Mouse (Mus musculus): Measurements from ENCODE around the gene Sema5b.

Gene Sema5b

DNA sequence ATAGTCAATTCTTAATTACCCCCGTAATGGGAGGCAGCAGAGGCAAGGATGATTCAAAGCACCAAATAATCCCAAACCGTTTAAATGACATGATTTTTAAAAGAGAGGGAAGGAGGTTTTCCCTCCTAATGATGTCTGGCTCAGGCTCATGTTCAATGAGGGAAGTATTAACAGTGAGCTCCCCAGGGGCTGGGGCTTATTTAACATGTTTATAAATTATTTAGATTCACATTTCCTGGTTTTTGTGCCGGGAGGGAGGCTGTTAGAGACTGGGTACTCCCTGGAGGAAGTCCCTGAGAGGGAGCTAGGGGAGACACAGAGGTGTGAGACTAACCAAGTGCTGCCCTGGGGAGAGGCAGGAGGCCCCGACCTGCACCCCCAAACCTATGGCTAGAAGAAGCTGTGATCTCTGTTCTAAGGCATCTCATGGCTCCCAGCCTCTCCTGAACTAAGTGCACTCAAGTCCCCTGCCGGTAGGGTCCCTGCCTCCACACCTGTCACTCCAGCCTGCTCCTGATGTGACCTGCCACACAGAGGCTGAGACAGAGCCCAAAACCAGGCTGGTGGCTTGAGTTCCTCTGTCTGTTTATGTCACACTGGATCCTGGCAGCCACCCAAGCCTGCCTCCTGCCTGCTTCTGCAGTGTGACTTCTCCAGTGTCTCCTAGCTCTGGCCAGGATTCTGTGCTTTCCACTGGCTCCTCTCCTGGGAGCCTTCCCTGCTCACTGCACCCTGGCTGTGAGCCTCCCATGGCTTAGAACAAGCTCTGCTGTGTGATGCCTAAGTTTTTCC, 51.5 kb downstream of the Sema5b start:
- no peak for DNase-seq (ENCODE audit: low read depth, low spot score)

- DNase-seq (ENCODE audit: low read depth, low spot score) = no peak
Observed at GRCm38 (mm10) chr16:35593474-35593873, 52.5 kb downstream of the Sema5b start.

- no peak for DNase-seq (ENCODE audit: low read depth, low spot score)
Observed at GRCm38 (mm10) chr16:35596241-35596640, 55.3 kb downstream of the Sema5b start.

DNA sequence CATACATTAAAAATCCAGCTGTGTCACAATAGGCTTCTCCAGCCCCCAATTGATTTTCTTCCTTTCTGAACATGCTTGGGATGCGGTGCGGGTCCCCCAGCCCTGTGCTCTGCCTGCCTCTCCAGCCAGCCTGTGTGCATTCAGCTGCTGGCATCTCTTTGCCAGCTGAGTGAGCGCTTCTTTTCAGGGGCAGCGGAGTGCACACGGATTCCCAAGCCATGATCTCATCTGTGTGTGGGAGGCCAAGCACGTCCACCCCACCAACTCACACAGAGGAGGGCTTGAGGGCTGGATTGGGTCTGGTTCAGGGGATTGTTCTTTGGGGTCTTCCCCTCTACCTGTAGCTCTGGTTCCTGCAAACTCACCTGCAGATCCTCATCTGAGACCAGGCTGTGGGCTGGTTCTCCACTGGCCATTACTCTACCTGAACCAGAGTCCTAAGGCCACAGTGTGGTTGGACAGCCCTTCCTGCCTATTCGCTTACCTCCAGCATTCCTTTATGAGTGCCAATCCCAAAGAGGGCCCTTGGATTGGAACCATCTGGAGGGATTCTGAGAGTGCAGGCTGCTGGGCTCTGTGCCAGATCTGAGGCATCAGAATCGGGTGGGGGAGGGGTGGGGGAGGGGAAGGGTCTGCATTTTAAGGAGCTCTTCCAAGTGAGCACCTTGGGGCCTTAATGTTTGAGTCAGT, 55.9 kb downstream of the Sema5b start:
- no peak for DNase-seq (ENCODE audit: low read depth, low spot score)

- no peak for DNase-seq (ENCODE audit: low read depth, low spot score)
Observed at GRCm38 (mm10) chr16:35597991-35598390, 57.0 kb downstream of the Sema5b start.

GRCm38 (mm10) chr16:35598802-35599201, 57.9 kb downstream of the Sema5b start:
- no peak for DNase-seq (ENCODE audit: low read depth, low spot score)

GRCm38 (mm10) chr16:35600282-35600681, 59.3 kb downstream of the Sema5b start:
- DNase-seq (ENCODE audit: low read depth, low spot score) = no peak

- DNase-seq (ENCODE audit: low read depth, low spot score) = no peak
Observed at GRCm38 (mm10) chr16:35601426-35601825, 60.5 kb downstream of the Sema5b start.

DNA sequence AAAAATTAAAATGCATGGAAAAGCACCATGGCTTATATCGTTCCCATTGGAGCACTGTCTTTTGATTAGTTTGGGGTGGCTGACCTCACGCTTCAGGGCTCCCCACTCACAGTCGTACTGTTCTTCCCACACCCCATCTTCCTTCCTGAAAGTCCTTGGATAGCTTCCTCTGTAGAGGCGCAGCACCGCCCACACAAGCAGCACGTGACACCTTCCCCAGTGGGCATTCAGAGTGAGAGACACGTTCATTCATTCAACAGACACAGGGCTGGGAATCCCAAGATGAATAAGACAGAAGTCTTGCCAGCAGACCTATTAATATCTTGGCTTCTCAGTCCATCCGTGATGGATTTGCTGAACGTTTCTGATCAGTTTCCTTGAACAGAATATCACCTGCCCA, 61.6 kb downstream of the Sema5b start:
- DNase-seq (ENCODE audit: low read depth, low spot score) = no peak

DNA sequence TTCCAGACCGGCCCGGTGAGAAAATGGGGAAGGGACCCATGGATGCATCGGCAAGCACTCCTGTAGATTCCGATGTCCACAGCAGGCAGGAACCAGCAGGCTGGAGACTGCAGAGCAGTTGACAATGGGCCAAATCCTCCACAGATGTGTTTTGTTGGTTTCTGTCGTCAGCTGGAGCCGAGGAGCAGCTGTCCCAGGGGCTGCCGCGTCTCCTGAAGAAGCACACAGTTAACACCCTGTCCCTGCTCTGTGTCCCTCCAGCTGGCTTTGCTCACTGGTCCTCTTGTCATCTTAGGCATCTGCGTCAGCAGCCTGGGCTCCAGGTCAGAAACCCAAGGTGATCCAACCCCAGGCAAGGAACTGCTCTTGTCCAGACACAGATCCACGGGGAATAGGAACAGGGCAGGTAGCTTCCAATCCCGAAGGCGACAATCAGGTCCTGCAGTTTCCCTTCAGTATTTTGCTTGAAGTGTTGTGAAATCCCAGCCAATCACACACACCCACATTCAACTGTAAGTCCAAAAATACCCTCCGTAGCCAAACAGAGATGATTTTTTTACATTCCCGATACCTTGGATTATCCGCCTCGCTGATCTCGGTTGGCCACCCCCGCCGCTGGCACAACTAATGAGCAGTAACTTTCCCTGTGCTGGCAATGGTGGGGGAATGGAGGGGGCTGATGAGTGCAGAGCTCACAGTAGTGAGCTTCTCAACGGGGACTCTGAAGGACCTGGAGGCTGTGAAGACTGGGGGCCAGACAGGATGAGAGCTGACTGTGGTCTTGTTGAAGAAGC, 63.0 kb downstream of the Sema5b start:
- no peak for DNase-seq (ENCODE audit: low read depth, low spot score)

DNA sequence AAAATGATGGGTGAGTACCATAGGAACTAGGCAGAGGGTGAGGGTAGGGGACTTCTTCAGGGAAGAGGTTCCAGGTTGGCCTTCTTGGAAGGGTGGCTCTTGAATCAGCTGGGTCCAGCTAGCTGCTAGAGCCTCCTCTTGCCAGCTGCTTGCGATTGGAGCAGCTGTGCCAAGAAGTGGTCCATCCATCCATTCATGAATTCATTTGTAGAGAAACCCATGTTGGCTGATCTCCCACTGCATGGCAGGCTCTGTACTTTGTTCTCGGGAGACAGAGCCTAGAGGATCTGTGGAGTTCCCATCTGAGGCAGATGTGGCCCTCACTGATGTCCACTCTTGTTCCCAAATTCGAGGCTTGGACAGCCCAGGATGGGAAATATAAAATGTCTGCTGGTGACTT, 66.3 kb downstream of the Sema5b start:
- DNase-seq (ENCODE audit: low read depth, low spot score) = no peak

GRCm38 (mm10) chr16:35608244-35608643, 67.3 kb downstream of the Sema5b start:
- DNase-seq (ENCODE audit: low read depth, low spot score) = no peak

DNA sequence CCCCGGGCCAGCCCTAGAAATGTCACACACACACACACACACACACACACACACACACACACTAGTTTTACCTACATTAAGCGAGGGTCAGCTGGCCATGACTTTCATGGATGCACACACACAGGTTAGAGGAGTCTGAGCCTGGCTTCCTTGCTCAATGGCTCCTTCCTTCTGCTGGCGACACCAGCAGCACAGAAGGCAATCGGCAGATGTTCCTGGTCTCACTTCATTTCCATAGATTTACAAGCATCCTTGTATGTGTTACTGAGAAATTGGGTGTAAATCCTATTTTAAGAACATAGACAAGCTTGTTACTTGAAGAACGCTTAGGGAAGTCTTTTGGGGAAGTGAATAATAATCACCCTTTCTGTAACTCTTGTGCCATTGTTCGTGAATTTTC, 68.6 kb downstream of the Sema5b start:
- DNase-seq (ENCODE audit: low read depth, low spot score) = no peak

DNA sequence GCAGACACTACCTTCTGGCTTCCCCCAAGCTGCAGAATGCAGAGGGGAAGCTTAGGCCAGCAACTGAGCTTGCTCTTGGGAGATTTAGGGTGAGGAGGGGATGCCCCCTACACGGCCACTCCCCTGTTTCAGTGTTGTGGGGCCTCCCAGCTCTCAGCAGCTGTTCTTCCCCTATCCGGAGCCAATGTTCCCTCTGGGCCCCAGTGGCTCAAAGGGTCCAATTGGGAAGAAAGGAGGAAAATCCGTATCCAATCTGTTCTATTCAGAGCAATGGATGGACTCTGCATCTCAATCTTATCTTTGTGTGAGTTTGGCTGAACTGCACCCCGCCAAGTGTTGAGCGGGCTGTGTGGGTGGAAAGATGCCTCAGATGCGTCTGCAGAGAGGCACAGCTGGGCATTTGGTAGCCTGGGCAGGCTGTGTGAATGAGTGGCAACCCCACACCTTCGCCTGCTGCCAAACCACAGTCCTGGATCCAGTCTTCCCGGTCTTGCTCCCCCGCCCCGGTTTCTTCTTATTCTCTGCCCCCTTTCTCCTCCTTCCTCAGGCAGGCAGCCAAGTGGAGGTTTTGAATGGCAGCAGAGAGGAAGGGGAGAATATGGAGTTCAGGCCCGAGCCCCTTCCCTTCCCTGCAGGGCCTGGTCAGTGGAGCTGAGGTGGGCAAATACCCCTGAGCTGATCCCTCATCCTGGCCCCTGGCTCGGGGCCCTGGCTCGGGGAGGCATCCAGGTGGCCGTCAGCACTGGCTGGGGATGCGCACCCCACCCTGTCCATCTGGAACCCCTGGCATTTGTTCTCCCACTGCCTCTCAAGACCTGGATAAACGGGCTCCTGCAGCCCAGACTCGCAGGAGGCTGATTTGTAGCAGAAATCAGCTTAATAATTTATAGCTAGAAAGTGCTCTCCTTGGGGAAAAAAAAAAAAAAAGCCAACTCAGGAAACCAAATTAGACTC, 73.2 kb downstream of the Sema5b start:
- no peak for DNase-seq (ENCODE audit: low read depth, low spot score)

GRCm38 (mm10) chr16:35617732-35618131, 76.8 kb downstream of the Sema5b start:
- no peak for DNase-seq (ENCODE audit: low read depth, low spot score)

- DNase-seq (ENCODE audit: low read depth, low spot score) = no peak
Observed at GRCm38 (mm10) chr16:35623026-35623425, 82.1 kb downstream of the Sema5b start.

- no peak for DNase-seq (ENCODE audit: low read depth, low spot score)
Observed at GRCm38 (mm10) chr16:35623986-35624385, 83.0 kb downstream of the Sema5b start.

DNA sequence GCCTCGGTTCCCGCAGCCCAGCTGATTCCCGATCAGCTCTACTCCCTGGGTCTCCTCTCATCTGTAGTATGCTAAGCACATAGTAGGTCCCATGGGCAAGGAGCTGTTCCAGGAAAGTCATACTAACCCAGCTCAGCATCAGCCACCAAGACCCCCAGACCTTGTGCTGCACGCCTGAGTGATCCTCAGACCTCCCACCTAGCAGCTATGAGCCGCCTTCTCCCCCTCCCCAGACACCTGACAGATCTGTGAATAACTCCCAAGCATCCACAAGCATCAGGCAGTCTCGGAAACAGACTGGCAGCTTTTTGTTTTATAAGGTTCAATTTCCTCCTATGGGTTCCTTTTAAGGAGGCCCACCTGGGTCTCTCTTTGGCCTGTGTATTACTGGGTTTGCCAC, 83.9 kb downstream of the Sema5b start:
- DNase-seq (ENCODE audit: low read depth, low spot score) = no peak

GRCm38 (mm10) chr16:35625286-35626020, 84.5 kb downstream of the Sema5b start:
- no peak for DNase-seq (ENCODE audit: low read depth, low spot score)

GRCm38 (mm10) chr16:35627992-35628607, 87.2 kb downstream of the Sema5b start:
- peak; percentile 68 for DNase-seq (ENCODE audit: low read depth, low spot score)

All from CD4-positive, CD25-positive, alpha-beta regulatory T cell, adult 2 months (primary cell).